Mouse (Mus musculus): ENCODE results near the gene Gcnt4.

The Gcnt4 gene

GRCm38 (mm10) chr13:96951880-96952279 is 27.4 kb downstream of the Gcnt4 start:
- DNase-seq, result peak; percentile 55

GRCm38 (mm10) chr13:96956466-96956865 is 32.0 kb downstream of the Gcnt4 start:
- DNase-seq, result no peak

GRCm38 (mm10) chr13:96960019-96960418 is 35.5 kb downstream of the Gcnt4 start:
- DNase-seq, result no peak

- DNase-seq, result peak; percentile 6
Measured at GRCm38 (mm10) chr13:96961366-96962157, 37.1 kb downstream of the Gcnt4 start.

GRCm38 (mm10) chr13:96962801-96963200 is 38.3 kb downstream of the Gcnt4 start:
- no peak for DNase-seq

- no peak for DNase-seq
Measured at GRCm38 (mm10) chr13:96964981-96965380, 40.5 kb downstream of the Gcnt4 start.

GRCm38 (mm10) chr13:96966210-96967089 is 42.0 kb downstream of the Gcnt4 start:
- DNase-seq, result no peak

GRCm38 (mm10) chr13:96967091-96967490 is 42.6 kb downstream of the Gcnt4 start:
- DNase-seq, result no peak

- DNase-seq, result no peak
Measured at GRCm38 (mm10) chr13:96967822-96968221, 43.3 kb downstream of the Gcnt4 start.

- DNase-seq, result no peak
Measured at GRCm38 (mm10) chr13:96971076-96971475, 46.6 kb downstream of the Gcnt4 start.

- no peak for DNase-seq
Measured at GRCm38 (mm10) chr13:96971861-96972282, 47.4 kb downstream of the Gcnt4 start.

GRCm38 (mm10) chr13:96973318-96973717 is 48.8 kb downstream of the Gcnt4 start:
- no peak for DNase-seq

GRCm38 (mm10) chr13:96976986-96977595 is 52.6 kb downstream of the Gcnt4 start:
- no peak for DNase-seq

- DNase-seq, result no peak
Measured at GRCm38 (mm10) chr13:96980561-96980960, 56.1 kb downstream of the Gcnt4 start.

GRCm38 (mm10) chr13:96983251-96984126 is 59.0 kb downstream of the Gcnt4 start:
- no peak for DNase-seq

- no peak for DNase-seq
Measured at GRCm38 (mm10) chr13:96984688-96985087, 60.2 kb downstream of the Gcnt4 start.

GRCm38 (mm10) chr13:96985599-96986275 is 61.2 kb downstream of the Gcnt4 start:
- DNase-seq, result no peak

GRCm38 (mm10) chr13:96989129-96989528 is 64.6 kb downstream of the Gcnt4 start:
- DNase-seq, result no peak

GRCm38 (mm10) chr13:96990045-96990444 is 65.6 kb downstream of the Gcnt4 start:
- no peak for DNase-seq

GRCm38 (mm10) chr13:96990561-96991265 is 66.2 kb downstream of the Gcnt4 start:
- no peak for DNase-seq

All from right cerebral cortex, postnatal 4 days (tissue).